Mouse (Mus musculus) testis, adult 10 weeks (tissue): ENCODE results near the gene Rhobtb3. TPM values are rescaled to one million over a fixed set of nuclear protein-coding genes. Genes with fewer than 3 reads are reported as not detected.

Experiments used
- polyA plus RNA-seq: library from polyadenylated mRNA; stranded (reverse); fragments of 350-450 nt; fragmentation: Illumina TruSeq; extraction: RNeasy Lipid Tissue Mini Kit (QIAGEN cat#74804); gene quantifications from one replicate; pipeline ENCODE4 v1.2.3, GENCODE M21; 2014; ENCODE audit warnings: low read depth, low replicate concordance

Gene Rhobtb3
- 30.7 TPM for polyA plus RNA-seq

DNA sequence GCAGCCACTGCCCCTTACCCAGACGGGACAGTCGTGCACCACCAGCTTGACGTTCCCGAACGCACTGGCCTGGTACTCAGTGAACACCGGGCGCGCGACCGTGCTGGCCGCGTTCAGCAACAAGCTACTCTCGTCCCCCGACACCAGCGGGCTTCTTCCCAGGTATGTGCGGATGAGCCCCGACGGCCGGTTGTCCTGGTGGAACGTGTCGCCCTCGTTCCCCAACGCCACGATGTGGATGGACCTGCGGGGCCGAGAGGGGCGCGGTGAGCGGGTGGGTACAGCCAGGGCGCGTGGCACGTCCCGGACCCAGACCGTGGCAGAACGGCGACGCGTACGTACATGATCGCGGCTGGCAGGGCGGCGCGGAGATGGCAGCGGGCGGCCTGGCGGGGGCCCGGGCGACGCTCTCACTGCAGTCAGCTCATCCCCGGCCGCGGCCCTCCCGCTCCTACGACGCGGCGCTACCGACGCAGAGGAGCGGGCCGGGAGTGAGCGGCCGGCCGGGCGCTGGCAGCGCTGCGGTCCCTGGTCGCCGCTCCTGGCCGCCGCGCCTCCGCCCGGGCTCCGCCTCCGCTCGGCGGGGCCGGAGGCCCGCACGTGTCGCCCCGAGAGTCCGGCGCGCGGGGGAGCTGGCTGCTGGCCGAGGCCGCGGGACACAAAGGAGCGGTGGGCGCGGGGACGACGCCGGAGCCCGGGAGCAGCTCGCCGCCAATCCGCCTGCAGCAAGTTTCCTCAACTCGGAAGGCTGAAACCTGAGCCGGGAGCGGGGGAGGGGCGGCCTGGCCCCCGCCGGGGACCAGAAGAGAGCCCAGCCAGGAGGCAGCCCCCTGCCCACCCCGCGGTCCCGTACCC lies at the start of gene Rhobtb3:
Rhobtb3 (minus strand) TSS at position 737 of the 855 bp plus-strand sequence.

DNA sequence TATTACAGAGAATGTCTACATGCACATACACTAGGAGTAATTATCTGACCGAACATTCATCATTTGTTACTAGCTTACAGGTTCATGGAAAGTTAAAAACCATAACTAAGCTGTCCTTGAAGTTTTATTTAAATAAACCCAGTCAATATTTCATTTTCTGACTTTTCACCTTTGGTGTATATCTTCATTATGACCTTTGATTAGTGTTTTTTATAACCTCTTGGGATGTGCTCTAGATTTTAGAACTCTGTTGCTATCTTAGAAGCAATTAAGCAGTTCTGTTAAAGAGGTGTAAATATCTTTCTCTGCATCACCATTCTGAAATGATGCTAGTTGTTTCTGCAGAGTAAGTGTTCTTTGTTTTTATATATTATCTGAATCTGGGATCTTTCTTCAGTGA lies 23.1 kb upstream of the Rhobtb3 start, which contains the start of gene Spata9:
Spata9 (plus strand) TSS at position 301 of the 400 bp plus-strand sequence.

DNA sequence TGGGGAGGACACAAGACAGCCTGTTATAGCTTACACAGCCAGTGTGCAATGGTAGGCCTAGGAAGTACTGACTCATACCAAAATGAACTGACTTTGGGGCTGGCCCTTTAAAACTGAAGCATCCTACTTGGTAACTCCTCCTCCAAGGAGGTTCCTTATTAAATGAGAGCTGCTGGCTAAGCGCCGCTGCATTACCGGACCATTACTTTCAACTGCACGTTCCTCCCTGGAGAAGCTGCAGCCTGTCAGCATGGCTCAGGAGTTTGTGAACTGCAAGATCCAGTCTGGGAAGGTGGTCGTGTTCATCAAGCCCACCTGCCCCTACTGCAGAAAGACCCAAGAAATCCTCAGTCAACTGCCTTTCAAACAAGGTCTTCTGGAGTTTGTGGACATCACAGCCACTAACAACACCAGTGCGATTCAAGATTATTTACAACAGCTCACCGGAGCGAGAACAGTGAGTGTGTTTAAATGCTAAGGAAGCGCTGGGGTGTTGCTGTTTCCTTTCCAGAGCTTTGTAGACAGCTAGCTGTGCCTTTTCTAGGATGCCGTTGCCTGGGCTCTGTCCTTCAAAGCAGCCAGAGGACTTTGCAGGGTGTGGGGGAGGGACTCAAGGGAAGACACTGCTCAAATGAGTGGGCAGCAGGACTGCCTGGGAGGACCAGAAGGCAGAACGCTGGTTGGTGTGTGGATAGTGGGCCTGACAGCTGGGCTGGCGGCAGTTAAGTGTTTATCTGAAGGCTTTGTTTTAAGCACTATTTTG lies 103.8 kb downstream of the Rhobtb3 start, which contains the start of gene Glrx:
Glrx (plus strand) TSS at position 150 of the 763 bp plus-strand sequence.

Other genes starting within 250 kb of the Rhobtb3 start
- gene Ell2, start 237.2 kb downstream of the Rhobtb3 start, polyA plus RNA-seq: 170 TPM
- 4.1 TPM for gene Glrx, start 104.1 kb downstream of the Rhobtb3 start, polyA plus RNA-seq
- gene Spata9, start 23.2 kb upstream of the Rhobtb3 start, polyA plus RNA-seq: 294 TPM
- gene Rfesd, start 74.8 kb upstream of the Rhobtb3 start, polyA plus RNA-seq: 128 TPM
- gene Gpr150, start 113.1 kb upstream of the Rhobtb3 start, polyA plus RNA-seq: not detected
- 19.8 TPM for gene Arsk, start 154.7 kb upstream of the Rhobtb3 start, polyA plus RNA-seq
- 17.0 TPM for gene Ttc37, start 154.8 kb upstream of the Rhobtb3 start, polyA plus RNA-seq